Mouse (Mus musculus) G1E (cell line): Measurements from ENCODE around the gene Gxylt1.

Experiments
- CTCF ChIP-seq: IDR thresholded peaks from 2 replicates; pipeline ENCODE4 v1.5.1; 2012; ENCODE audit warnings: low read depth, low read length, inconsistent platforms, mixed read lengths
- GATA1 ChIP-seq: IDR thresholded peaks from 2 replicates; pipeline ENCODE4 v1.6.1; 2012; ENCODE audit warnings: borderline replicate concordance, low read length, inconsistent platforms, mixed read lengths
- GATA2 ChIP-seq: IDR thresholded peaks from 2 replicates; pipeline ENCODE4 v1.6.1; 2012; ENCODE audit warnings: low read depth, low read length, inconsistent platforms, borderline replicate concordance
- POLR2AphosphoS5 ChIP-seq: IDR thresholded peaks from 2 replicates; pipeline ENCODE4 v1.6.1; 2012; ENCODE audit warnings: low read depth, low read length, inconsistent platforms; ENCODE audit not compliant: insufficient replicate concordance

DNA sequence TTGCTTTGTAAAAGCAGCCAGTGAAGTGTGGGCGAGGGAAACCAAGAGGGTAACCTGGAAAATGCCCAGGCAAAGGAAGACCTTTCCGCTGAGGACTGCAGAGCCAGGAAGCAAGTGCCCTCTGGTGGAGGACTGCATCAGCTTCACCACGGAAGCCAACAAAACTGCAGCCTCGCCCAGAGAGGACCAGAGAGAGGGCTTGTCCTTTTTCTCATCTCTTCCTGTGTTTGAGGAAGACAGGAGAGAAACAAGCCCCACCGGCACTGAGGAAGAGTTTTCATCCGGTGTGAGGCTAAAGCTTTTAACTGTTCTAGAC lies 47.3 kb downstream of the Gxylt1 start:
- TF ChIP-seq CTCF (no peak), GATA2 (no peak), GATA1 (no peak), POLR2AphosphoS5 (no peak)
